Mouse (Mus musculus) retina, embryonic 14.5 days (tissue): Measurements from ENCODE around the gene Prrx2.

ENCODE experiments used
- DNase-seq: peaks from one replicate; pipeline ENCODE4 v3.0.0-alpha.2; 2015; ENCODE audit warnings: low spot score

The Prrx2 gene

GRCm38 (mm10) chr2:30870863-30871262 is 36.1 kb downstream of the Prrx2 start:
- DNase-seq, result no peak

- no peak for DNase-seq
Measured at GRCm38 (mm10) chr2:30872669-30873068, 37.9 kb downstream of the Prrx2 start.

- no peak for DNase-seq
Measured at GRCm38 (mm10) chr2:30874445-30874844, 39.7 kb downstream of the Prrx2 start.

GRCm38 (mm10) chr2:30875096-30875495 is 40.3 kb downstream of the Prrx2 start:
- DNase-seq, result no peak

GRCm38 (mm10) chr2:30875621-30876432 is 41.1 kb downstream of the Prrx2 start:
- no peak for DNase-seq

- DNase-seq, result no peak
Measured at GRCm38 (mm10) chr2:30879481-30879880, 44.7 kb downstream of the Prrx2 start.

GRCm38 (mm10) chr2:30881215-30881614 is 46.4 kb downstream of the Prrx2 start:
- DNase-seq, result no peak

GRCm38 (mm10) chr2:30884852-30885373 is 50.1 kb downstream of the Prrx2 start:
- no peak for DNase-seq

- no peak for DNase-seq
Measured at GRCm38 (mm10) chr2:30885453-30886163, 50.8 kb downstream of the Prrx2 start.

- peak; percentile 85 for DNase-seq
Measured at GRCm38 (mm10) chr2:30891002-30891401, 56.2 kb downstream of the Prrx2 start.

- DNase-seq, result no peak
Measured at GRCm38 (mm10) chr2:30893399-30893798, 58.6 kb downstream of the Prrx2 start.

GRCm38 (mm10) chr2:30893946-30894345 is 59.2 kb downstream of the Prrx2 start:
- DNase-seq, result no peak

GRCm38 (mm10) chr2:30897291-30897690 is 62.5 kb downstream of the Prrx2 start:
- DNase-seq, result no peak

GRCm38 (mm10) chr2:30899397-30900069 is 64.8 kb downstream of the Prrx2 start:
- no peak for DNase-seq

GRCm38 (mm10) chr2:30901646-30902160 is 66.9 kb downstream of the Prrx2 start:
- no peak for DNase-seq

GRCm38 (mm10) chr2:30902256-30902655 is 67.5 kb downstream of the Prrx2 start:
- no peak for DNase-seq

- peak; percentile 49 for DNase-seq
Measured at GRCm38 (mm10) chr2:30902726-30903722, 68.3 kb downstream of the Prrx2 start.

GRCm38 (mm10) chr2:30904231-30904630 is 69.5 kb downstream of the Prrx2 start:
- DNase-seq, result no peak

GRCm38 (mm10) chr2:30904991-30905390 is 70.2 kb downstream of the Prrx2 start:
- no peak for DNase-seq

GRCm38 (mm10) chr2:30905906-30906305 is 71.1 kb downstream of the Prrx2 start:
- DNase-seq, result no peak

GRCm38 (mm10) chr2:30906641-30907040 is 71.9 kb downstream of the Prrx2 start:
- no peak for DNase-seq
